Mouse (Mus musculus): ENCODE results near the gene Cacna2d3.

DNA sequence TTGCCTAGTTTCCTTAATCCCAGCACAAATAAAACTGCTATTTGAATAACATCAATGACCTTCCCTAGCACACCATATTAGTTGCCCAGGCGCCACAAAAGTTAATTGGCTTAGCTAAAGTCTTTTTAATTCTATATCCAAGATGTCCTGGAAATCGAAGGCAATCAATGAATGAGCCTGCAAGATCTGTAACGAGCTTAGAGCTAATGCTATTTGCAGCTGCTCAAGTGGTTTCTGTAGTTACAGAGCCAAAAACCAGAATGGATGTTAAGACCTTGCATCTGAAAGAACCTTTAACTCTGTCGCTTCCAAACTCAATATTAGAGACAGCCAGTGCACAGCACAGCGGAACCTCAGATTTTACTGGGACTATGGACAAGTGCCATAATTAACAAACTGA lies 173.0 kb downstream of the Cacna2d3 start:
- TF ChIP-seq CTCF (IDR thresholded peaks at IDR 0.05; ENCODE audit: low read depth) (no peak), EP300 (IDR thresholded peaks at IDR 0.05; ENCODE audit: low read depth) (no peak)

All from heart, postnatal 0 days (tissue).